Mouse (Mus musculus): ENCODE measurements around the gene Rack1. TPM values are rescaled to one million over a fixed set of nuclear protein-coding genes. Genes with fewer than 3 reads are reported as not detected.

Rack1 gene
- polyA plus RNA-seq, 1 experiment, result not detected

GRCm38 (mm10) chr11:48852190-48852589, 52.1 kb downstream of the Rack1 start:
- 42% methylated on average over 4 of the region's 4 CpGs for WGBS
- peaks cover 3% of the 10 kb centered on the region for H3K4me1 ChIP-seq (ENCODE audit: control insufficient read depth, insufficient read depth, low read length)
- H3K4me3 ChIP-seq (ENCODE audit: insufficient read depth, low read depth, low read length), result no peak overlapping the region
- no peak overlapping the region for H3K27ac ChIP-seq (ENCODE audit: insufficient read depth, low read depth, low read length)
- no peak for TF ChIP-seq POLR2A (IDR thresholded peaks at IDR 0.05; ENCODE audit: insufficient read depth, low read depth, low read length)
- TF ChIP-seq CTCF (IDR thresholded peaks at IDR 0.05; ENCODE audit: insufficient read depth, low read depth, low read length), result no peak

- WGBS, result 6% methylated on average over 23 of the region's 23 CpGs
- H3K4me3 ChIP-seq (ENCODE audit: insufficient read depth, low read depth, low read length), result peak overlapping the region; percentile 62
- H3K4me1 ChIP-seq (ENCODE audit: control insufficient read depth, insufficient read depth, low read length), result peaks cover 3% of the 10 kb centered on the region
- H3K27ac ChIP-seq (ENCODE audit: insufficient read depth, low read depth, low read length), result peak overlapping the region; percentile 81
- TF ChIP-seq CTCF (IDR thresholded peaks at IDR 0.05; ENCODE audit: insufficient read depth, low read depth, low read length) (no peak), POLR2A (IDR thresholded peaks at IDR 0.05; ENCODE audit: insufficient read depth, low read depth, low read length) (no peak)
These were observed 52.7 kb downstream of the Rack1 start for GRCm38 (mm10) chr11:48852624-48853473.

GRCm38 (mm10) chr11:48853474-48854180, 53.5 kb downstream of the Rack1 start:
- WGBS, result 2% methylated on average over 31 of the region's 31 CpGs

More at GRCm38 (mm10) chr11:48853474-48854180, 53.5 kb downstream of the Rack1 start:
- 0 out of 2 replicates have a peak, but pooled peaks have one; percentile 19 for TF ChIP-seq CTCF (IDR thresholded peaks at IDR 0.05; ENCODE audit: insufficient read depth, low read depth, low read length)
- TF ChIP-seq POLR2A (IDR thresholded peaks at IDR 0.05; ENCODE audit: insufficient read depth, low read depth, low read length), result no peak
- Histone ChIP-seq H3K4me3 (ENCODE audit: insufficient read depth, low read depth, low read length) (peak overlapping the region; percentile 62), H3K4me1 (ENCODE audit: control insufficient read depth, insufficient read depth, low read length) (peaks cover 8% of the 10 kb centered on the region), H3K27ac (ENCODE audit: insufficient read depth, low read depth, low read length) (peak overlapping the region; percentile 81)

Other genes starting within 250 kb of the Rack1 start
- gene Trim41, start 17.0 kb downstream of the Rack1 start, polyA plus RNA-seq (2012; ENCODE audit: insufficient read depth, insufficient read length, low replicate concordance, missing spikeins), result not detected in 2 replicates
- gene Trim7, start 25.8 kb downstream of the Rack1 start, polyA plus RNA-seq (2012; ENCODE audit: insufficient read depth, insufficient read length, low replicate concordance, missing spikeins), result not detected in 2 replicates
- not detected in 2 replicates for gene Gm12184, start 26.3 kb downstream of the Rack1 start, polyA plus RNA-seq (2012; ENCODE audit: insufficient read depth, insufficient read length, low replicate concordance, missing spikeins)
- 204 TPM in 1 of 2 replicates, not detected in the other for gene Irgm1, start 71.4 kb downstream of the Rack1 start, polyA plus RNA-seq (2012; ENCODE audit: insufficient read depth, insufficient read length, low replicate concordance, missing spikeins)
- gene Gm5431, start 101.9 kb downstream of the Rack1 start, polyA plus RNA-seq (2012; ENCODE audit: insufficient read depth, insufficient read length, low replicate concordance, missing spikeins), result not detected in 2 replicates
- not detected in 2 replicates for gene Psme2b, start 145.9 kb downstream of the Rack1 start, polyA plus RNA-seq (2012; ENCODE audit: insufficient read depth, insufficient read length, low replicate concordance, missing spikeins)
- gene Olfr56, start 178.6 kb downstream of the Rack1 start, polyA plus RNA-seq (2012; ENCODE audit: insufficient read depth, insufficient read length, low replicate concordance, missing spikeins), result not detected in 2 replicates
- gene 9930111J21Rik1, start 179.1 kb downstream of the Rack1 start, polyA plus RNA-seq (2012; ENCODE audit: insufficient read depth, insufficient read length, low replicate concordance, missing spikeins), result not detected in 2 replicates
- not detected in 2 replicates for gene Gm12185, start 191.9 kb downstream of the Rack1 start, polyA plus RNA-seq (2012; ENCODE audit: insufficient read depth, insufficient read length, low replicate concordance, missing spikeins)
- not detected in 2 replicates for gene Tgtp1, start 193.8 kb downstream of the Rack1 start, polyA plus RNA-seq (2012; ENCODE audit: insufficient read depth, insufficient read length, low replicate concordance, missing spikeins)